Mouse (Mus musculus) lung, adult 10 weeks (tissue): Measurements from ENCODE around the gene Gm45783. TPM values are rescaled to one million over a fixed set of nuclear protein-coding genes. Genes with fewer than 3 reads are reported as not detected.

Experiments
- polyA plus RNA-seq: library from polyadenylated mRNA; stranded (reverse); fragments of 350-450 nt; fragmentation: Illumina TruSeq; extraction: RNeasy Lipid Tissue Mini Kit (QIAGEN cat#74804); gene quantifications from one replicate; pipeline ENCODE4 v1.2.3, GENCODE M21; 2014; ENCODE audit warnings: low read depth, low replicate concordance; ENCODE audit not compliant: insufficient read depth

Gene Gm45783
- not detected for polyA plus RNA-seq

DNA sequence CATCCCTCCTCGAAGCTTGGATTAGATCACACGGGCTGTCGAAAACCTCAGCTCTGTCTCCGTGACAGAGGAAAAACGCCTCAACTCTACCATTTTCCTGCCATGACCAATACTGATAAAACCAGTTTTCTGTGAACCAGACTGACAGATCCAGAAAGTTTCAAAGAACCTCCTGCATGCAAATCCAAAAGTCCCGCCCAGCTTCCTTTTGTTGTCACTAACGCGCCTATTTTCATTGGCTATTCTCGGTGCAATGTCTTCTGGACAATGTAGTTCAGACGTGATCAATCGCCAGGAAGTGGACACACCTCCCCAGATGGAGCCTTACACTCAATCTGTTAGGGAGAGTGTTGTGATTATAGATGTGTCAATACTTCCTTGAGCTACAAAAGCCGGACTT, at the start of gene Gm45783:
Gene Gm45783 (minus strand): TSS at position 143 of the 400 bp plus-strand sequence.

DNA sequence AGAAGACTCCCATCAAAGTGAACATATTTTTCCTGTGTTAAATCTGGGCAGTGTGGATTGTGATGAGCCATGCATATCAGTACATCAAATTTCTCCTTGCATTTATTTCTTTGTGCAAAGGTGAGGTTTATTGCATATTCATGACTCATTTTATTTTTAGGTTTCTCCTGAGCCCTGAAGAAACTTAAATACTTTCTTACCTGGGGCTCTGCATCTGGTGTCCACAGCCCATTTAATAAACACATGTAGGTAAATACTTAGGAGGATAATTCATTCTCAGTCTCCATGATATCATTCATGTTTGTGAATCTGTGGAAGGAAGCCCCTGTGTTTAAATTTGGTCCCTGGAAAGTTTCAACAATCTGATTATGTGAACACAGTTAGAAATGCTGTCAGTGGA, 25.2 kb upstream of the Gm45783 start, which contains the start of gene Vmn2r31:
Gene Vmn2r31 (minus strand): TSS at position 101 of the 400 bp plus-strand sequence.

DNA sequence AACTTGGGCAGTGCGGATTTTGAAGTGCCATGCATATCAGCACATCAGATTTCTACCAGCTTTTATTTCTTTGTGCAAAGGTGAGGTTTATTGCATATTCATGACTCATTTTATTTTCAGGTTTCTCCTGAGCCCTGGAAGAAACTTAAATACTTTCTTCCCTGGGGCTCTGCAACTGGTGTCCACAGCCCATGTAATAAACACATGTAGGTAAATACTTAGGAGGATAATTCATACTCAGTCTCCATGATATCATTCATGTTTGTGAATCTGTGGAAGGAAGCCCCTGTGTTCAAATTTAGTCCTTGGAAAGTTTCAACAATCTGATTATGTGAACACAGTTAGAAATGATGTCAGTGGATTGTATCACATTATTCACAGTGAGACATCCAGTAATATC, 36.9 kb downstream of the Gm45783 start, which contains the start of gene Vmn2r30:
Gene Vmn2r30 (minus strand): TSS at position 101 of the 400 bp plus-strand sequence.

Other genes starting within 250 kb of the Gm45783 start
- gene Zfp773, start 237.8 kb downstream of the Gm45783 start, polyA plus RNA-seq, result 0.65 TPM
- gene Zfp418, start 203.2 kb downstream of the Gm45783 start, polyA plus RNA-seq, result 1.4 TPM
- gene Zfp772, start 164.6 kb downstream of the Gm45783 start, polyA plus RNA-seq, result 3.9 TPM
- gene Vmn2r29, start 127.2 kb downstream of the Gm45783 start, polyA plus RNA-seq, result 0.37 TPM
- gene Gm45844, start 96.3 kb downstream of the Gm45783 start, polyA plus RNA-seq, result 3.3 TPM
- gene Clcn4, start 73.7 kb downstream of the Gm45783 start, polyA plus RNA-seq, result 20.3 TPM
- not detected for gene Vmn2r30, start 37.0 kb downstream of the Gm45783 start, polyA plus RNA-seq
- gene Vmn2r31, start 25.1 kb upstream of the Gm45783 start, polyA plus RNA-seq, result not detected
- gene Vmn2r32, start 105.4 kb upstream of the Gm45783 start, polyA plus RNA-seq, result not detected
- gene Vmn2r33, start 192.2 kb upstream of the Gm45783 start, polyA plus RNA-seq, result not detected